In genomic region chr5:120468336-120468735, GRCm38 (mm10) we compare ENCODE assay signal across 21 mouse cellular contexts. TPM values are rescaled to one million over a fixed set of nuclear protein-coding genes. Genes with fewer than 3 reads are reported as not detected.
"Had no signal": no experiment of that assay in that cellular context is flagged by ENCODE, and none has a peak within 500 bp of the region (broad histone marks: within the 10 kb centered on the region; RNA-seq: fewer than 3 reads in every experiment).

No protein-coding gene starts in this region.

- H3K36me3 ChIP-seq: limb, embryonic 12.5 days; lung, embryonic 15.5 days; midbrain, embryonic 15.5 days; neural tube, embryonic 12.5 days had no signal

- H3K4me3 ChIP-seq: limb, embryonic 12.5 days; lung, embryonic 15.5 days; megakaryocyte, embryonic 14.5 days; midbrain, embryonic 15.5 days; neural tube, embryonic 12.5 days had no signal

- H3K27ac ChIP-seq: hindbrain, postnatal 0 days; limb, embryonic 12.5 days; liver, embryonic 14.5 days; lung, embryonic 15.5 days; macrophage; midbrain, embryonic 15.5 days; neural tube, embryonic 12.5 days had no signal

- ATAC-seq: hindbrain, postnatal 0 days; midbrain, embryonic 15.5 days had no signal

- H3K27me3 ChIP-seq: lung, embryonic 15.5 days; neural tube, embryonic 12.5 days had no signal

- H3K9ac ChIP-seq: limb, embryonic 12.5 days; liver, embryonic 14.5 days; lung, embryonic 15.5 days; midbrain, embryonic 15.5 days; neural tube, embryonic 12.5 days had no signal

- DNase-seq: kidney, postnatal 10 days; layer of hippocampus, adult 9-11 months; layer of hippocampus, postnatal 36 days; lung, postnatal 14 days; retina, postnatal 1 day; thymus, postnatal 36 days had no signal

- H3K9me3 ChIP-seq: lung, embryonic 15.5 days; midbrain, embryonic 15.5 days; neural tube, embryonic 12.5 days had no signal

- H3K4me2 ChIP-seq: limb, embryonic 12.5 days; lung, embryonic 15.5 days; midbrain, embryonic 11.5 days; midbrain, embryonic 15.5 days; neural tube, embryonic 12.5 days had no signal

- H3K4me1 ChIP-seq: lung, embryonic 15.5 days; midbrain, embryonic 15.5 days; neural tube, embryonic 12.5 days had no signal

RNA-seq across cellular contexts. Expression of gene Sdsl, which starts 4.3 kb away (rescaled TPM):
- total RNA-seq: monocyte, adult 5-6 weeks; neutrophil, adult 5-6 weeks had no signal
- polyA plus RNA-seq: macrophage had no signal

RNA-seq across cellular contexts. Expression of gene Sds, which starts 8.0 kb away (rescaled TPM):
- total RNA-seq: hindbrain, postnatal 0 days; layer of hippocampus, postnatal 36 days; left cerebral cortex, postnatal 36 days; monocyte, adult 5-6 weeks; neutrophil, adult 5-6 weeks had no signal
- polyA plus RNA-seq: intestine, embryonic 14.5 days; kidney, embryonic 14.5 days; limb, embryonic 12.5 days; lung, embryonic 15.5 days; macrophage; midbrain, embryonic 11.5 days; midbrain, embryonic 15.5 days; neural tube, embryonic 12.5 days had no signal

RNA-seq across cellular contexts. Expression of gene Lhx5, which starts 36.8 kb away (rescaled TPM):
- total RNA-seq: layer of hippocampus, adult 18-20 months; left cerebral cortex, postnatal 36 days; monocyte, adult 5-6 weeks; neutrophil, adult 5-6 weeks had no signal
- polyA plus RNA-seq: intestine, embryonic 14.5 days; kidney, embryonic 14.5 days; limb, embryonic 12.5 days; liver, embryonic 14.5 days; macrophage had no signal
